Mouse (Mus musculus): ENCODE measurements at regions not wholly inside any gene's neighbourhood (a gene's known extent, or its start where the extent isn't known, plus 50 kb on each side); places are given as distances from the start of the nearest gene placed in this dataset.

- no peak for DNase-seq
Measured at GRCm38 (mm10) chr4:102657244-102657643, 83.9 kb upstream of the Sgip1 start.

GRCm38 (mm10) chr4:102658578-102658977, 82.5 kb upstream of the Sgip1 start:
- DNase-seq = no peak

- no peak for DNase-seq
Measured at GRCm38 (mm10) chr4:102663617-102664016, 77.5 kb upstream of the Sgip1 start.

GRCm38 (mm10) chr4:102682190-102682589, 58.9 kb upstream of the Sgip1 start:
- DNase-seq = no peak

- peak; percentile 41 for DNase-seq
Measured at GRCm38 (mm10) chr4:102685045-102685444, 56.1 kb upstream of the Sgip1 start.

- DNase-seq = no peak
Measured at GRCm38 (mm10) chr4:102688378-102688777, 52.7 kb upstream of the Sgip1 start.

Data from lung, postnatal 10 days (tissue).